Mouse (Mus musculus) lung, postnatal 0 days (tissue): ENCODE measurements around the gene Trim31. TPM values are rescaled to one million over a fixed set of nuclear protein-coding genes. Genes with fewer than 3 reads are reported as not detected.
A peak's percentile ranks its signal among the peaks of the same experiment; 100 is the strongest.

Experiments used
- ATAC-seq: fragments of 200-750 bp; cut with Nextera tagmentation; 2 replicates; pipeline ENCODE4 v1.8.0; 2017; ENCODE audit warnings: moderate library complexity
- DNase-seq: peaks from one replicate; pipeline ENCODE4 v3.0.0-alpha.2; 2016; ENCODE audit warnings: low spot score
- H3K27ac ChIP-seq: fragments of 300-500 bp; sonication (generic); 2 replicates; pipeline ENCODE4 v1.5.1; 2014; ENCODE audit warnings: antibody characterized with exemption, mild to moderate bottlenecking, low read length, mixed read lengths
- H3K27me3 ChIP-seq: fragments of 300-500 bp; sonication (generic); replicated peaks from 2 replicates; pipeline ENCODE4 v1.6.1; 2014; ENCODE audit warnings: low read length, mixed read lengths; ENCODE audit not compliant: insufficient read depth
- H3K36me3 ChIP-seq: fragments of 300-500 bp; sonication (generic); 2 replicates; pipeline ENCODE4 v1.6.1; 2014; ENCODE audit warnings: low read length, mixed read lengths; ENCODE audit not compliant: insufficient read depth
- H3K4me1 ChIP-seq: fragments of 300-500 bp; sonication (generic); 2 replicates; pipeline ENCODE4 v1.6.1; 2014; ENCODE audit warnings: antibody characterized with exemption, low read depth, low read length, mixed read lengths; ENCODE audit not compliant: insufficient read depth
- H3K4me2 ChIP-seq: fragments of 300-500 bp; sonication (generic); replicated peaks from 2 replicates; pipeline ENCODE4 v1.6.1; 2014; ENCODE audit warnings: low read depth, mild to moderate bottlenecking, low read length, moderate library complexity, mixed read lengths
- H3K4me3 ChIP-seq: fragments of 300-500 bp; sonication (generic); 2 replicates; pipeline ENCODE4 v1.5.1; 2014; ENCODE audit warnings: low read depth, low read length
- H3K9ac ChIP-seq: fragments of 300-500 bp; sonication (generic); replicated peaks from 2 replicates; pipeline ENCODE4 v1.6.1; 2014; ENCODE audit warnings: low read depth, mild to moderate bottlenecking
- H3K9me3 ChIP-seq: fragments of 300-500 bp; sonication (generic); 2 replicates; pipeline ENCODE4 v1.6.1; 2016; ENCODE audit warnings: low read length, mixed read lengths
- CTCF ChIP-seq: IDR thresholded peaks from 2 replicates; pipeline ENCODE4 v1.5.1; 2016; ENCODE audit warnings: antibody characterized with exemption, mild to moderate bottlenecking
- EP300 ChIP-seq: IDR thresholded peaks from 2 replicates; pipeline ENCODE4 v1.6.1; 2016; ENCODE audit warnings: antibody characterized with exemption, mild to moderate bottlenecking, control low read depth
- WGBS: fragments of 180-500 bp; shearing (Covaris S2); extraction: QIAGEN DNeasy Blood & Tissue Kit; methylation state at CpG from one replicate; pipeline ENCODE4 v1.1.7; 2014; 5-methylcytosine and 5-hydroxymethylcytosine counted together
- polyA plus RNA-seq: library from polyadenylated mRNA; unstranded; fragments of >200 nt; fragmentation: Nextera tagmentation; extraction: Ambion mirVana; gene quantifications from 2 replicates; pipeline ENCODE4 v1.2.1, GENCODE M21; 2015

The Trim31 gene
- polyA plus RNA-seq, 1 experiment from 2014 or later, result not detected

- no peaks in the 10 kb centered on the region for H3K27me3 ChIP-seq
These were observed 5.6 kb upstream of the Trim31 start for GRCm38 (mm10) chr17:36892362-36892761.

DNA sequence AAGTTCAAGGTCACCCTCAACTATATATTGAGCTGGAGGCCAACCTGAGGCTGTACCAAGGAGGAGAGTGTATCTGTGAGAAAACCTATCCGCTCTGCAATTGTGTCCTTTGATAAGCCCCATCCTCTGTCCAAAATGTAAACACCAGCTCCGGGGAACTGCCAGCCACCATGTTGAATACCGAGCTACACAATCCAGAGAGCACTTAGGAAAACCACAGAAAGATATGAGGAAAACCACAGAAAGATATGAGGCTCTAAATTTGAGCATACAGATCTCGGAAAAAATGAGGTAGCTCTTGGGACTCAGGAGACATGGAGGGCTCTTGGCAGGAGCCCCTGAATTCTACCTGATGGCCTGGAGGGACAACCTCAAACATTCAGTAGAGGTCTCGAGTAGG is 4.5 kb upstream of the Trim31 start:
- no peaks in the 10 kb centered on the region for H3K27me3 ChIP-seq
- DNase-seq, result no peak
- H3K4me1 ChIP-seq, result no peaks in the 10 kb centered on the region
- ATAC-seq, result no peak
- H3K27ac ChIP-seq, result no peak overlapping the region
- no peak overlapping the region for H3K4me2 ChIP-seq
- H3K4me3 ChIP-seq, result no peak overlapping the region
- no peak overlapping the region for H3K9ac ChIP-seq
- WGBS, result 32% methylated on average over 5 of the region's 5 CpGs
- no peaks in the 10 kb centered on the region for H3K36me3 ChIP-seq
- no peaks in the 10 kb centered on the region for H3K9me3 ChIP-seq
- no peak for TF ChIP-seq CTCF
- no peak for TF ChIP-seq EP300

More at GRCm38 (mm10) chr17:36892362-36892761, 5.6 kb upstream of the Trim31 start:
- whole genome bisulfite sequencing, result 2% methylated on average over 2 of the region's 2 CpGs
- no peak overlapping the region for H3K4me3 ChIP-seq
- no peaks in the 10 kb centered on the region for H3K4me1 ChIP-seq
- no peaks in the 10 kb centered on the region for H3K9me3 ChIP-seq
- no peaks in the 10 kb centered on the region for H3K36me3 ChIP-seq
- H3K9ac ChIP-seq, result no peak overlapping the region
- ATAC-seq (no peak; the same call in 1 of the 2 replicates), DNase-seq (peak; percentile 78)
- no peak overlapping the region for H3K27ac ChIP-seq
- TF ChIP-seq EP300, result no peak
- TF ChIP-seq CTCF, result peak; percentile 84
- H3K4me2 ChIP-seq, result no peak overlapping the region

DNA sequence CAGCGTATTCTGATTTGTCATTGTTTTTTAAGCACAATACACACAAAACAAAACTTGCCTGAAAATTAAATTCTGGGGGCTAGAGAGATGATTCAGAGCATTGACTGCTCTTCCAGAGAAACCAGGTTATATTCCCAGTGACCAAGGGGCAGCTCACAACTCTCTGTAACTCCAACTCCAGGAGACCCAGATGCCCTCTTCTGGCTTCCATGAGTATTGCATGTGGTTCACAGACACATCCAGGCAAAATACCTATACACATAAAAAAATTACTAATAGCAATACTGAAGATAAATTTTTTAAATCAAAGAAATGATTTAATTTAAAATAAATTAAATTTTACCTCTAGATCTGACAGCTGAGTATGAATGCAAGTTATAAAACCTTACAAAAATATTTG is 1.3 kb upstream of the Trim31 start:
- H3K9ac ChIP-seq, result no peak overlapping the region
- H3K9me3 ChIP-seq, result no peaks in the 10 kb centered on the region
- H3K4me3 ChIP-seq, result no peak overlapping the region
- DNase-seq (peak; percentile 59), ATAC-seq (no peak)
- H3K36me3 ChIP-seq, result no peaks in the 10 kb centered on the region
- no peaks in the 10 kb centered on the region for H3K27me3 ChIP-seq
- TF ChIP-seq EP300 (no peak), CTCF (peak; percentile 70)
- H3K27ac ChIP-seq, result no peak overlapping the region
- no peaks in the 10 kb centered on the region for H3K4me1 ChIP-seq
- H3K4me2 ChIP-seq, result no peak overlapping the region
- WGBS, result 100% methylated on average over 1 of the region's 1 CpGs

DNA sequence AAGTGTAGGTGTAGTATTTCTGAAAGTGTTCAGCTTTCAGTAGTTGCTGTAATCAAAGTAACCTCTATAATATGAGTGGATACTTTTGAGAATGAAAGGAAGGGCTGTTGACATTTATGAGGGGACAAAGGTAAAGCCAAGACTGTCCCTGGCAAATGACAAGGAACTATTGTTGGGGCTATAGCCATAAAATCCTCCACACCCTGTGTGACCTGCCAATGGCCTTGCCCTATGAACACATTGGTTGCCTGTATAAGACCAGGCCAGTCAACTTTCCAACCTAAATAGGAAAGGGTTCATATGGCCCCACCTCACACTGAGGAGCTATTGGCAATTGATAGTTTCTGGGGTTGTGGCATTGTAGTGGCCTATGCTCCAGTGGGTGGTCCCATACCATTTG is 853 bp upstream of the Trim31 start:
- no peak for TF ChIP-seq EP300
- no peaks in the 10 kb centered on the region for H3K27me3 ChIP-seq
- no peaks in the 10 kb centered on the region for H3K9me3 ChIP-seq
- no peak overlapping the region for H3K4me3 ChIP-seq
- H3K9ac ChIP-seq, result no peak overlapping the region
- H3K4me1 ChIP-seq, result no peaks in the 10 kb centered on the region
- no peak overlapping the region for H3K27ac ChIP-seq
- no peaks in the 10 kb centered on the region for H3K36me3 ChIP-seq
- H3K4me2 ChIP-seq, result no peak overlapping the region
- DNase-seq, result no peak
- no peak for ATAC-seq

GRCm38 (mm10) chr17:36899376-36899775 is 1.5 kb downstream of the Trim31 start:
- no peak overlapping the region for H3K9ac ChIP-seq
- 74% methylated on average over 4 of the region's 4 CpGs for WGBS
- H3K27ac ChIP-seq, result no peak overlapping the region
- TF ChIP-seq EP300 (no peak), CTCF (no peak)
- ATAC-seq (no peak), DNase-seq (no peak)
- no peaks in the 10 kb centered on the region for H3K4me1 ChIP-seq
- H3K36me3 ChIP-seq, result no peaks in the 10 kb centered on the region
- no peak overlapping the region for H3K4me2 ChIP-seq
- H3K4me3 ChIP-seq, result no peak overlapping the region
- no peaks in the 10 kb centered on the region for H3K9me3 ChIP-seq
- H3K27me3 ChIP-seq, result no peaks in the 10 kb centered on the region

DNA sequence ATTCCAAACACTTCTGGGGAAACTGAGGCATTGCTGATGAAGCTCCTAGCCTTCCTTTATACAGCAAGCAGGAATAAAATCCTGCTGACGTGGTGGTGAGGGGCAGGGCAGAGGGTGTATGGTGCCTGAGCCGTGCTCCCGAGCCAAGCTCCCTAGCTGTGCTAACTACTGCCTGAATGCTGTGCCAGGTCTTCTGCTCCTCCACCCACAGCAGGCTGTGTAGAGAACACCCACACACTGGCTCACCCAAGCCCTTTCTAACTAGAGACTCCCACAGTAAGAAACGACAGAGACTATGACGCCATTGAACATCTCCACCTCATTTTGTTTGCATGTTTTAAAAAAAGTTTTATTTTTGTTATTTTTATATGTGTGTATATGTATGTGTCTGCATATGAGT is 2.1 kb downstream of the Trim31 start:
- TF ChIP-seq EP300, result no peak
- no peak overlapping the region for H3K9ac ChIP-seq
- no peak overlapping the region for H3K27ac ChIP-seq
- no peaks in the 10 kb centered on the region for H3K27me3 ChIP-seq
- ATAC-seq (no peak), DNase-seq (no peak)
- no peaks in the 10 kb centered on the region for H3K36me3 ChIP-seq
- H3K4me2 ChIP-seq, result no peak overlapping the region
- 79% methylated on average over 5 of the region's 5 CpGs for WGBS
- H3K9me3 ChIP-seq, result no peaks in the 10 kb centered on the region
- H3K4me3 ChIP-seq, result no peak overlapping the region
- H3K4me1 ChIP-seq, result no peaks in the 10 kb centered on the region

DNA sequence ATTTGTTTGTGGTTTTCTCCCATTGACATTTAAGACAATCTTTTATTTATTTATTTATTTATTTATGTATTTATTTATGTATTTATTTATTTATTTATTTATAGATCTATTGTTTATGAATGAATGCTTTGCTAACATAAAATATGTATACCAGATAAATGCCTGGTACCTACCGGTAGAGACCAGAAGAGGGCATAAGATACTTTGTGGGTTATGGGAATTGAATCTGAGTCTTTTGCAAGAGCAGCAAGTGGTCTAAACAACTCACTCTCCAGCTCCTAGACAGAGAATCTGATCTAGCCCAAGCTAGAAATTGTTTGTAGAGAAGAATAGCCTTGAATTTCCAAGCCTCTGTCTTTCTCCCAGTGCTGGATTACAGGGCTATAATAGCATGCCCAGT is 2.8 kb downstream of the Trim31 start:
- Histone ChIP-seq H3K4me2 (no peak overlapping the region), H3K4me3 (no peak overlapping the region), H3K27ac (no peak overlapping the region), H3K36me3 (no peaks in the 10 kb centered on the region), H3K4me1 (no peaks in the 10 kb centered on the region), H3K9me3 (no peaks in the 10 kb centered on the region), H3K27me3 (no peaks in the 10 kb centered on the region), H3K9ac (no peak overlapping the region)
- DNase-seq (peak; percentile 27), ATAC-seq (no peak)
- WGBS, result 27% methylated on average over 1 of the region's 1 CpGs
- TF ChIP-seq EP300 (no peak), CTCF (no peak)
